Mouse (Mus musculus) layer of hippocampus, postnatal 25 days (tissue): ENCODE data around the gene Reep6. TPM values are rescaled to one million over a fixed set of nuclear protein-coding genes. Genes with fewer than 3 reads are reported as not detected.
A peak's percentile ranks its signal among the peaks of the same experiment; 100 is the strongest.

Source experiments
- DNase-seq, 2 experiments: peaks; one replicate each; pipeline ENCODE4 v3.0.0; 2022; ENCODE audit warnings: mixed read lengths in 2 of 2, low spot score in 1 of 2; ENCODE audit errors: extremely low spot score in 1 of 2
- total RNA-seq, 2 experiments: library from RNA; stranded (reverse); gene quantifications; 2 replicates each; pipeline ENCODE4 v1.2.3; 2021

Reep6 gene
- total RNA-seq, 2 experiments from 2014 or later, result 9.7 to 10.6 TPM

DNA sequence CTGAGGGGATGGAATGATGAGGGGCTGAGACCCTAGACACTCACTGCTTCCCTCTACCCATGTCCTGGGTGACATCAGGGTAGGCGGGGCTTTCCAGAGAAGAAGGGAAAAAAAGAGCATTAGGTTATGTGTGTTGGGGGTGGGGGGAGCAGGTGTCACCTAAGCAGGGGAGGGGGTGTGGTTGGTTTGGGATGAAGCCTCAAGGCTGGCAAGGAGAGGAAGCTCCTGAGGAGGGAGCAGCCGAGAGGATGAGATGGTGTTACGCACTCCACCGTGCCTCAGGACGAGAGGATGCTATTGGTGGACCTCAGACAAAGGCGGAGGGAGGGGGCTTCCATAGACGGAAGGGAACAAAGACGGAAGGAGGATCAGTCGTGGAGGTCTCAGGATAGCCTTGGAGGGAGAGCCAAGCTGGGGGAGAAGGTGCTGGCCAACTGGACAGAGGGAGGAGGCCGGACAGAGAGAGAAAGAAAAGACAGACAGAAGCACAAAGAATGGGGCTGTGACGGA, 29.0 kb upstream of the Reep6 start:
- DNase-seq, result no peak

DNA sequence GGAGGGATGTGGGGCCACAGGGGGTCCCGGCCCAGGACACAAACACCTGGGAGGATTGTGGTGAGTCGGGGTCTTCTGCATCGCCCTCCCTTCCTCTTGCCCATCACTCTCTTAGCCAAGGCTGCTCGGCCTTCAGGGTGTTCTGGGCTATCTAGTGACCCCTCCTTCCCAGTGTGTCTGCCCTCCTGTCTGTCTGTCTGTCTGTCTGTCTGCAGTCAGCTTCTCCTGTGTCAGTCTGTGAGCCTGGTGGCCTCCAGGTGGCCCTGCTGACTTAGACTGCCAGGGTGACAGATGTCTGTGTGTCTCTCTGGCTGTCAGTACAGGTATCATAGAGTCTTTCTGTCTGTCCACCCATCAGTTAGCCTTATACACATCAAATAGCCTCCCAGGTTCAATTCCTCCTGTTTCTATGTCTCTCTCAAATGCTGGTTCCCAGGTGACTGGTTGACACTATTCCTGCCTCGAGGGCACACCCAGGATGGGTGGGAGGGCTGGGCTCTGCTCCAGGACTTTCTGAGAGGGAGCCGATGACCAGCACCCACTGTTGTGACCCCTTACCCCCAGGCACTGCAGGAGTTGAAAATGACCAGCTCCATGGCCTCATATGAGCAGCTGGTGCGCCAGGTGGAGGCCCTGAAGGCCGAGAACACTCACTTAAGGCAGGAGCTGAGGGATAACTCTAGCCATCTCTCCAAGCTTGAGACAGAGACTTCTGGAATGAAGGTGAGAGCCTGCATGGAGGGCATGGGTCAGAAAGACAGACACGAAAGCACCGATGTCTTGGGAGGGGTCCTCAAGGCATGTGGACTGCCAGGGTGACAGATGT, 28.3 kb upstream of the Reep6 start:
- no peak for DNase-seq

DNA sequence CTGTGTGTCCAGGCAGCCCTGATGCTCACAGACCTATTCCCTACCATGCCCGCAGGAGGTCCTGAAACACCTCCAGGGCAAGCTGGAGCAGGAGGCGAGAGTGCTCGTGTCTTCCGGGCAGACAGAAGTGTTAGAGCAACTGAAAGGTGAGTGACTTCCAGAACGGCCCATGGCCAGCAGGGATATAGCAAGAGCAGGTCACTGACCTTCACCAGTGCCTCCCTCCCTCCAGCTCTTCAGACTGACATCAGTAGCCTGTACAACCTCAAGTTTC, 27.7 kb upstream of the Reep6 start:
- no peak for DNase-seq

DNA sequence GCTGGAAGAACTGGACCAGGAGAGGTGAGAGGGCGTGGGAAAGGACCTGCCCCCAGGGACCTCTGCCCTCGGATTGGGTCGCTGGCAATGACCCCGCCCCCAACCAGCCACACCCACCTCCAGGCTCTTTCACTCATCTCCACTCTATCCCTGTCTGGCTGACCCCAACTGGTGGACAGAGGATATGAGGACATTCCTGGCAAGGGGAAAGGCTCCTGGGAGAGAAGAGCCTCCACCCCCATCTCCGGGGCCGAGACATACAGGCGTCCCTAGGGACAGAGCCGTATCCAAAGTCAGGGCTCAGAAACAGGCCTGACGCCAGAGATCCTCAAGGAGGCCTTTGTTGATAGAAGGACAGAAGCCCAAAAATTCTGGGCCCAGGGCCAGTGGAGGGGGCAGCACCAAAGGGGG, 27.3 kb upstream of the Reep6 start:
- no peak for DNase-seq

DNA sequence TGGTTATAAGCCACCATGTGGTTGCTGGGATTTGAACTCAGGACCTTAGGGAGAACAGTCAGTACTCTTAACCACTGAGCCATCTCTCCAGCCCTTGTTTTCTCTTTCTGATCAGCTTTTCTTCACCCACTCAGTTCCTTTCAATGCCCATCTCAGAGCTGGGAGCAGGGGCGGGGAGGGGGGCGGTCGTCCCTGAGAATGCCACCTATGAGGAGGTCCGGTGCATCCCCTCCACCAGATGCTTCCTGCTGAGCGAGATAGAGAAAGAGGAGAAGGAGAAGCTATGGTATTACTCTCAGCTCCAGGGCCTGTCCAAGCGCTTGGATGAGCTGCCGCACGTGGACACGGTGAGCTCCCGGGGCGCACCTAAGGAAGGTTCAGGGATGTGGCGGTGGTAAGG, 25.3 kb upstream of the Reep6 start:
- DNase-seq, result no peak

DNA sequence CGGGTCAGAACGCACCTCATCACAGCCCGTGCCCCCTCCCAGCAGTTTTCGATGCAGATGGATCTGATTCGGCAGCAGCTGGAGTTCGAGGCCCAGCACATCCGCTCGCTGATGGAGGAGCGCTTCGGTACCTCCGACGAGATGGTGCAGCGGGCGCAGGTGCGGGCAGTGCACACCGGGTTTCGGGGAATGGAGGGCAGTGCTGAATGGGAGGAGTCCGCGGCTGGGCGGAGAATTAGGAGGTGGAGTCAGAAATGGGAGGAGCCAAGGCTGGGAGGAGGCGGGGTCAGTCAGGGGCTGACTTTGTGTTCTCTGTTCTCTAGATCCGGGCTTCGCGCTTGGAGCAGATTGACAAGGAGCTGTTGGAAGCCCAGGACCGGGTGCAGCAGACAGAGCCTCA, 24.9 kb upstream of the Reep6 start:
- no peak for DNase-seq

DNA sequence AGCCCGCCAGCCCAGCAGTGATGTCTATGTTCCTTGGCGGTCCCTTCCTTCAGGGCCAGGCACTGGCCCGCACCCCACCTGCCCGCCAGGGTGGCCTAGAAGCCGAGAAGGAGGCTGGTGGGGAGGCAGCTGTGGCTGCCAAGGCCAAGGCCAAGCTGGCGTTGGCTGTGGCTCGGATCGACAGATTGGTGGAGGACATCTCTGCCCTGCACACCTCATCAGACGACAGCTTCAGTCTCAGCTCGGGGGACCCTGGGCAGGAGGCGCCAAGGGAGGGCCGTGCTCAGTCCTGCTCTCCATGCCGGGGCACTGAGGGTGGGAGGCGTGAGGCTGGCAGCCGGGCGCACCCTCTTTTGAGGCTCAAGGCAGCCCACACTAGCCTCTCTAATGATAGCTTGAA, 18.2 kb upstream of the Reep6 start:
- DNase-seq, result no peak

DNA sequence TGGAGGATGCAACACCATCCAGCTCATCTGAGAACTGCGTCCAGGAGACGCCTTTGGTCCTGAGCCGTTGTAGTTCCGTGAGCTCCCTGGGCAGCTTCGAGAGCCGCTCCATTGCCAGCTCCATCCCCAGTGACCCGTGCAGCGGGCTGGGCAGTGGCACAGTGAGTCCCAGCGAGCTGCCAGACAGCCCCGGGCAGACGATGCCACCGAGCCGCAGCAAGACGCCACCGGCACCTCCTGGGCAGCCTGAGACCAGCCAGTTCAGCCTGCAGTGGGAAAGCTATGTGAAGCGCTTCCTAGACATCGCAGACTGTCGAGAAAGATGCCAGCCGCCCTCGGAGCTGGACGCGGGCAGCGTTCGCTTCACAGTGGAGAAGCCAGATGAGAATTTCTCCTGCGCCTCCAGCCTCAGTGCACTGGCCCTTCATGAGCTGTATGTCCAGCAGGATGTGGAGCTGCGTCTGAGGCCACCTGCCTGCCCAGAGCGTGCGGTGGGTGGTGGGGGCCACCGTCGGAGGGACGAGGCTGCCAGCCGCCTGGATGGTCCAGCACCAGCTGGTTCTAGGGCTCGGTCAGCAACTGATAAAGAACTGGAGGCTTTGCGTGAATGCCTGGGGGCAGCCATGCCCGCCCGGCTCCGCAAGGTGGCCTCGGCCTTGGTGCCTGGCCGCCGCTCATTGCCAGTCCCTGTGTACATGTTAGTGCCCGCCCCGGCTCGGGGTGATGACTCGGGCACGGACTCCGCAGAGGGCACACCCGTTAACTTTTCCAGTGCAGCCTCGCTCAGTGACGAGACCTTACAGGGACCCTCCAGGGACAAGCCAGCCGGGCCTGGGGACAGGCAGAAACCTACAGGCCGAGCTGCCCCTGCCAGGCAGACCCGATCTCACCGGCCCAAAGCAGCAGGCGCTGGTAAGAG, 16.9 kb upstream of the Reep6 start:
- DNase-seq, result no peak

DNA sequence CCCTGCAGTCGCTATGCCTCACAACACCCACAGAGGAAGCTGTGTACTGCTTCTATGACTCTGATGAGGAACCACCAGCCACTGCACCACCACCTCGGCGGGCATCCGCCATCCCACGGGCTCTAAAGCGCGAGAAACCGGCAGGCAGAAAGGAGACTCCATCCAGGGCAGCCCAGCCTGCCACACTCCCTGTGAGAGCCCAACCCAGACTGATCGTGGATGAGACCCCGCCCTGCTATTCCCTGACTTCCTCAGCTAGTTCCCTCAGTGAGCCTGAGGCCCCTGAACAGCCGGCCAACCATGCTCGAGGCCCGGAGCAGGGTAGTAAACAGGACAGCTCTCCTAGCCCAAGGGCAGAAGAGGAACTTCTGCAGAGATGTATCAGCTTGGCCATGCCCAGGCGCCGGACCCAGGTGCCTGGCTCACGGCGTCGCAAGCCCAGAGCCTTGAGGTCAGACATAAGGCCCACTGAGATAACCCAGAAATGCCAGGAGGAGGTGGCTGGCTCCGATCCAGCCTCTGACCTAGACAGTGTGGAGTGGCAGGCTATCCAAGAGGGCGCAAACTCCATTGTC, 16.0 kb upstream of the Reep6 start:
- no peak for DNase-seq

DNA sequence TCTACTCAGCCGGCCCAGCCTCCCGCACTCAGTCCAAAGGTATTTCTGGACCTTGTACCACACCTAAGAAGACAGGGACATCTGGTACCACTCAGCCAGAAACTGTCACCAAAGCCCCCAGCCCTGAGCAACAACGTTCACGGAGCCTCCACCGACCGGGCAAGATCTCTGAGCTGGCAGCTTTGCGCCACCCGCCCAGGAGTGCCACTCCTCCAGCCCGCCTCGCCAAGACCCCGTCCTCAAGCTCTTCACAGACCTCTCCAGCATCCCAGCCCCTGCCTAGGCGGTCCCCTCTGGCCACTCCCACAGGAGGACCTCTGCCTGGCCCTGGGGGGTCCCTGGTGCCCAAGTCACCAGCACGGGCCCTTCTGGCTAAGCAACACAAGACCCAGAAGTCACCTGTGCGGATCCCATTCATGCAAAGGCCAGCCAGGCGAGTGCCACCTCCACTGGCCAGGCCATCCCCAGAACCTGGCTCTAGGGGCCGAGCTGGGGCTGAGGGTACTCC, 15.2 kb upstream of the Reep6 start:
- DNase-seq, result no peak

DNA sequence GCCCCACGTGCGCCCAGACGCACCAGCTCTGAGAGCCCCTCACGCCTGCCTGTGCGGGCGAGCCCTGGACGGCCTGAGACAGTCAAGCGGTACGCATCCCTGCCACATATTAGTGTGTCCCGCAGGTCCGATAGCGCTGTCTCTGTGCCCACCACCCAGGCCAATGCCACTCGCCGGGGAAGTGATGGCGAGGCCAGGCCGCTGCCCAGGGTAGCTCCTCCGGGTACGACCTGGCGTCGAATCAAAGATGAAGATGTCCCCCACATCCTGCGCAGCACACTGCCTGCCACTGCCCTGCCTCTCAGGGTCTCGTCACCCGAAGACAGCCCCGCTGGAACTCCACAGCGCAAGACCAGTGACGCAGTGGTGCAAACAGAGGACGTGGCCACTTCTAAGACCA, 14.4 kb upstream of the Reep6 start:
- DNase-seq, result no peak

DNA sequence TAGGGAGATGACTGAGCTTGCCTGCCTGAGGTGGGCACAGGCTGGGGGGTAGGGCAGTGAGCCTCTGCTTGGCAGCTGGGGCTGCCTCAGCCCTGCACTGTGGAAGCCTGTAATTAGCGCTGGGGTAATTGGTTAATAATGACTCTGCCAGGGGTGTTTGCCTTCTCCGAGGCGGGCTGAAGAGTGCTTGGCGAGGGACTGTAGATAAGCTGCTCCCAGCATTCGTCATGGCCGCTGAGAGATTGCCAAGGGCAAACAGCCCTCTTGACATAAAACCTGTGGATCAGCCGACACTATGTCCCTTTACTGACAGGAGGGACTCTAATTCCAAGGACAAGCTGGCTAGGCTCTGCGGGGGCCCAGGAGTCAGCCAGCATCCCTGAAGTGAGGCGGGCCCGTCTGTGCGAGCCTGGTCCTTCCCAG, 13.4 kb upstream of the Reep6 start:
- DNase-seq, result no peak

DNA sequence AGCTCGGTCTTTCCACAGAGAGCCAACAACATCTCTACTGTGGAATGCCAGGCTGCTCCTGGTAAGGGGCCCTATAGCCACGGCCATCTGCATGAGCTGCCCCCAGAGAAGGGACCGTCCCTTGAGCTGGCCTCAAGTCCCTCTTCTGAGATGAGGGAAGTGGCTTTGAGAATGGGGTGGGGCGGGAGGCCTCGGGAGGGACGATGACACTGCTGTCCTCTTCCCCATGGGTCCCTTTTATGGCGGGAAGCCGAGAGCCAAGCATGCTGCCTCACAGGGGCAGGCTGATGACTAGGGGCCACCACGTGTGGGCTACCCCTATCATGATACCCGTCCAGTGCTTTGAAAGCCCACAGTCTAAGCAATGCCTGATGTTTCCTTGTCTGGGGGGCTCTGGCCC, 12.7 kb upstream of the Reep6 start:
- DNase-seq, result no peak

DNA sequence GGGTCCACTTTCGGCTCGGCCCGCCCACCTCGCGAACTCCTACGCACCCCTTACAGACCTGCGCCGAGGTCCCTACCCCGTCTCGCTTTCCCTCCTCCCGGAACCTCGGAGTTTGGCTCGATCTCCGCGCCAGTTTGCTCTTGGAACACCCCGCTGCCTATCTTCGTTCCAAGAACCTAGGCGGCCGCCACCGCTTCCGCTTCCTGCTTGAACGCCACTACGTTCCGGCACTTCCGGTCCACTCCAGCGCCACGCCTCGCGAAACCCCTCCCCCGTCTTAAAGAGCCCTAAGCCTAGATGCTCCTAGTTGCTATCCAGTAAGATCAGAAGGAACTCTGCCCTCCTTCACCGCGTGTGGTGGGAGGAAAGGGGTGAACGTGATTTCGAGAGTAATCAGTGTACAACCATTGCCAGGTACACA, 9.4 kb upstream of the Reep6 start, which contains the start of gene 2310011J03Rik:
Gene 2310011J03Rik (minus strand): TSS at position 198 of the 421 bp plus-strand sequence.
- peak; percentile 81 to 85 for DNase-seq

DNA sequence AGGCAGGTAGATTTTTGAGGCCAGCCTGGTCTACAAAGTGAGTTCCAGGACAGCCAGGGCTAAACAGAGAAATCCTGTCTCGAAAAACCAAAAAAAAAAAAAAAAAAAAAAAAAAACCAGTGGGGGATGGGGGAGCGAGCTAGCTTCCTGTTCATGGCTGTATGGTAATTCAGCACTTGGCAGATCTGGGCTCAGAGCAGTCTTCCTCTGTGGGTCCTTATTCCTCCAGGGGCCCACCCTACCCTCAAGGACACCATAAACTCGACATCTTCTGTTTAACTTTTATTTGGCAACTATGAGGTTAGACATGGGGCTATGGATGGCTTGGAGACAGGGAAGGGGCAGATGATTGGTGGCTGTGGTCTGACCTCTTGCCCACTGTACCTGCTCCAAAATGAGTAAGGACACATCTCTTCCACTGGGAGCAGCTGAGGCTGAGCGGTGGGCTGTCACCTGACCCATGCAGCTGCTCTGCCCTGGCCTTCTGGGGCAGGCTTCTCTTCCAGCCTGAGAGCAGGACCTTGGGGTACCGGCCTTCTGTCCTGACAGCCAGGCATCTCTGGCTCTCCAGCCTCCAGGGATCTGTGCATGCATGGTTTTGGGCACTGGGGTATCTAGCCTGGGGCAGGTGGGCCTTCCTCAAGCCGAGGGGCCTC, 8.6 kb upstream of the Reep6 start:
- no peak for DNase-seq

DNA sequence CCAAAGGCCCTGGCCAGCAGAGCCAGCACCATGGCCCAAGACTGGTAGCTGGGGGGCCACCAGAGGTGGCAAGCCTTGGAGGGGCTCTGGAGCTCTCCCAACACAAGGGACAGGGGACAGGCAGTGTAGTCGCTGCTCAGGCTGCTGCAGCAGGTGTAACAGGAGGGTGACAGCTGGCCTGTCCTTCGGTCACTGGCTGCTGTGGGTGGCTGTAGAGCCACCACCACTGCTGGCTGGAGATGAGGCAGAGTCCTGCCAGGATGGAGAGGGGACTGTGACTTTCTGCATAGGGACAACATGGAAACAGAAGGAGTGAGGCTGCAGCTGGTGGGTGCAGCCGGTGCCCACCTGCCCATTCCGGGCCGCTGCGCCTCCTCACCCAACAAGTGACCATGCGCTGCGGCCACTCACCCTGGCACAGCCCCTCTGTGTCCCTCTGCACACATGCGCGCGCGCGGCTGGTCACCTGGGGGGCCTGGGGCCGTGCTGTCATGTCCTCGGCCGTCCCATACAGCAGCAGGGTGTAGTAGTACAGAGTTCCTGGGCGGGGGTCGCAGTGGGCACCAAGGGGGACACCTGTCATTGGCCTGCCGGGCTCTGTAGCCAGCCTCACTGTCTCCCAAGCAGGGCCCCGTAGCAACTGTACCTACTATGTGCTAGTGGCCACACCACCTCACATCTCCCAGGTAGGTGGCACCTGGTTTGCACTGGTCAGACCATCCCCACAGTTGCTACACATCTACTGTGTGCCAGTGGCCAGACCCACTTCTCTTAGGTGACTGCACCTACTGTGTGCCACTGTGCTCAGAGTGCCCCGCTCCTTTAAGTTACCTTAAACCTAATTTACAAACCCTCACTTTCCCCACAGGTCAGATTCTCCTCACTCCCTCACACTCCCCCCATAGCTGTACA, 7.8 kb upstream of the Reep6 start:
- DNase-seq, result no peak

DNA sequence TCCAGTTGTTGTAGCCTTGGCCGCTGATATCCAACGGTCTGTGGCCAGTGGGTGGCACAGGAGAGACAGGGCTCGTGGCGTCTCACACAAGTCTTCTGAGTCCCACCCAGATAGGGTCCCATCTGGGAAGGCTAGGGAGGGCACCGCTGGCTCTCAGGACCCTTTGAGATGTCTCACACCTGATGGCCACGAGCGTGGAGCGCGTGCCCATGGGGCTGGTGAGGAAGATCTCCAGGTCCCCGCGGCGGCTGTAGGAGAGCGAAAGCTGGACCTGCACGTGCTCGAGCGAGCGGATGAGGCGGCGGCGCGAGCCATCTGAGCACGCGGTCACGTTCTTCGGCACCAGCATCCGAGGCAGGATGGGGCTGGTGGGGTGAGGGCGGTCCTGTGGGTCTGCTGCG, 6.9 kb upstream of the Reep6 start:
- no peak for DNase-seq

DNA sequence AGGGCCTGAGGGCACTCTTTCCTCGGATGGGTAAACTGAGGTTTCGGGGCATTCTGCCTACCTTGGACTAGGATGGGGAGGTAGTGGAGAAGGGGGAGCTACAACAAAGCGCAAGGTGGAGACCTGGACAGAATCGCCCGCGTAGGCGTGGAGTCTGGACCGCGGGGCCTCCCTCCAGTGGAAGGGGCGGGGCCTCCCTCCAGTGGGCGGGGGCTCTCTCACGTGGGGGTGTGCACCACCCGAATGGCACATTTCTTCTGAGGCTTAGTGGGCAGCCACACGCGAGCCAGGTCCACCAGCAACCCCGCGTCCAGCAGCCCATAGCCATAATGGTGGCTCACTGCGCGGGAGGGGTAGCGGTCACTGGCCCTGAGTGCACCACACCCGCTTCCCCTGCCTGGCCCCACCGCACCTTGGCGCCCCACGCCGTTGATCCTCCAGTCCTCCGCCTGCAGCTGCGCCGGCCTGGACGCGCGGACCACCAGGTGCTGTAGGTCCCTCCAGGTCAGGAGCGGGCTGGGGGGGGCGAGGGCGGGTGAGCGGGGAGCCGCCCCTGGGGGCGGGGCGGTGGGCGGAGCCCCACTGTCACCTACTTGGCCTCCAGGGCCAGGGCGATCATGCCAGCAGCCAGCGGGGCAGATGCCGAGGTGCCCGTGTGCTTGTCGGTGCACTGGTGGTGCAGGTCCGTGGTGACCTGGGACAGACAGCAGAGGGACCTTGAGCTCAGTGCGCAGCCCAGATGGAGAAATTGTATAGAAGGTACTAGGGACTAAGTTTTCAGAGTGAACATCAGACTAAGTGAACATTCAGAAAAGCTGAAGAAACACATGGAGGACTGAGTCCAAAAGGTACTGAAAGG, 6.3 kb upstream of the Reep6 start:
- no peak for DNase-seq
